Mouse (Mus musculus) cerebellum, adult 2 months (tissue): ENCODE measurements around the gene Ano2.

Source experiments
- CTCF ChIP-seq: fragments of 200-500 bp; IDR thresholded peaks from 2 replicates; pipeline ENCODE4 v1.5.1; 2011; ENCODE audit warnings: low read depth, mild to moderate bottlenecking, control low read depth, low read length, moderate library complexity, borderline replicate concordance; ENCODE audit not compliant: insufficient read depth
- POLR2A ChIP-seq: fragments of 200-500 bp; IDR thresholded peaks from 2 replicates; pipeline ENCODE4 v1.6.1; 2011; ENCODE audit warnings: low read length, control low read depth, borderline replicate concordance; ENCODE audit not compliant: insufficient read depth

DNA sequence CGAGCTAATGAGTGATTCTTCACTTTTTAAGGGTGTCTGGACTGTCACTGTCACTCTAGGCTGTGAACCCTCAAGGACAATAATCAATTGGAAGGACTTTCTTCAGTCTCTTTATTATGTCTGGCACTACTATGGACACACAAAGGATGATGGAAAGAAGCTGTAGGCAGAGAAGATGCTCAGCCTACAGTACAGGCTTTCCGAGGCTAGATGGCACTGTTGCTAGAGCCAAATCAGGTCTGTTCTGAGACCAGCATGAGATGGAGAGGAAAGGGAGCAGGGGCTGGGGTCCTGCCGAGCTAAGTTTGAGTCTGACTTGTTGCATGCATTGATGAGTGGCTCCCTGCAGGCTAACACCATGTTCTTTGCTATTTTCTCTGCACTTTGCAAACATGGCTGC is 264.7 kb downstream of the Ano2 start:
- no peak for TF ChIP-seq POLR2A
- peak; percentile 65 for TF ChIP-seq CTCF
